Mouse (Mus musculus) cortical plate, adult 2 months (tissue): ENCODE results near the gene Ppp6r3.

Source experiments
- CTCF ChIP-seq: fragments of 200-500 bp; IDR thresholded peaks from 2 replicates; pipeline ENCODE4 v1.5.1; 2011; ENCODE audit warnings: mild to moderate bottlenecking, control low read depth, low read length; ENCODE audit not compliant: insufficient read depth; ENCODE audit errors: extremely low read depth
- POLR2A ChIP-seq: fragments of 200-500 bp; IDR thresholded peaks from 2 replicates; pipeline ENCODE4 v1.6.1; 2011; ENCODE audit warnings: mild to moderate bottlenecking, low read length, control low read depth; ENCODE audit not compliant: insufficient read depth; ENCODE audit errors: extremely low read depth

GRCm38 (mm10) chr19:3539456-3539855 is 36.1 kb downstream of the Ppp6r3 start:
- TF ChIP-seq POLR2A (no peak), CTCF (no peak)
